In genomic region chr15:98673732-98674131, GRCm38 (mm10) we compare ENCODE assay signal across 20 mouse cellular contexts. TPM values are rescaled to one million over a fixed set of nuclear protein-coding genes. Genes with fewer than 3 reads are reported as not detected.
DNase-seq lines count a peak whose midpoint lies in the region; ATAC-seq and TF ChIP-seq lines count a peak whose summit lies in the region.
"Had no signal": no experiment of that assay in that cellular context is flagged by ENCODE, and none has a peak within 500 bp of the region (broad histone marks: within the 10 kb centered on the region; RNA-seq: fewer than 3 reads in every experiment).

No protein-coding gene starts in this region.

- H3K27me3 ChIP-seq in hindbrain, embryonic 14.5 days (ENCODE audit: control insufficient read depth, insufficient read depth, low read length): no peaks in the 10 kb centered on the region
- no peaks in the 10 kb centered on the region for H3K27me3 ChIP-seq in midbrain, embryonic 14.5 days (ENCODE audit: control insufficient read depth, insufficient read depth, low read length)
- H3K27me3 ChIP-seq in neural tube, embryonic 15.5 days (replicated peaks): no peaks in the 10 kb centered on the region

- ATAC-seq in hindbrain, embryonic 14.5 days (ENCODE audit: low FRiP score): no peak
- ATAC-seq in midbrain, embryonic 14.5 days (ENCODE audit: low FRiP score, low TSS enrichment): no peak
- ATAC-seq in neural tube, embryonic 15.5 days (ENCODE audit: low FRiP score): no peak
- no peak for ATAC-seq in cerebellum, adult (ENCODE audit: insufficient number of reproducible peaks, low FRiP score, low TSS enrichment)
- ATAC-seq: lung, postnatal 0 days had no signal

- peaks cover 31% of the 10 kb centered on the region for H3K4me1 ChIP-seq in hindbrain, embryonic 14.5 days (replicated peaks; ENCODE audit: control insufficient read depth, insufficient read depth, low read length)
- peaks cover 37% of the 10 kb centered on the region for H3K4me1 ChIP-seq in midbrain, embryonic 14.5 days (ENCODE audit: control insufficient read depth, insufficient read depth, low read length)
- peaks cover 37% of the 10 kb centered on the region for H3K4me1 ChIP-seq in neural tube, embryonic 15.5 days

- no peak for TF ChIP-seq CTCF in left cerebral cortex, adult 2 months (IDR thresholded peaks at IDR 0.05)

- peak overlapping the region; percentile 70 for H3K27ac ChIP-seq in left cerebral cortex, adult 2 months
- 0 out of 2 replicates have a peak overlapping the region, but pooled peaks have one; percentile 51 for H3K27ac ChIP-seq in hindbrain, embryonic 14.5 days
- H3K27ac ChIP-seq in midbrain, embryonic 14.5 days (replicated peaks; ENCODE audit: low read depth, low read length): peak overlapping the region; percentile 58
- peak overlapping the region; percentile 74 for H3K27ac ChIP-seq in neural tube, embryonic 15.5 days (replicated peaks)
- H3K27ac ChIP-seq: heart, adult 2 months; kidney, postnatal 0 days; limb, embryonic 12.5 days; liver, embryonic 15.5 days had no signal

- DNase-seq in left cerebral cortex, adult 2 months (ENCODE audit: extremely low spot score in 1 of 2, low spot score in 2 of 2): no peak
- DNase-seq in left cerebral cortex, adult 9 months (ENCODE audit: low spot score in 2 of 2): no peak
- DNase-seq in hindbrain, embryonic 14.5 days (ENCODE audit: low spot score): no peak
- DNase-seq in midbrain, embryonic 14.5 days: no peak
- DNase-seq in right cerebral cortex, postnatal 10 days (ENCODE audit: low spot score in 2 of 2): no peak
- DNase-seq in urinary bladder, postnatal 14 days (ENCODE audit: low spot score): no peak
- DNase-seq: adrenal gland, postnatal 36 days; cerebellum, adult 9-10 months; gastrocnemius, postnatal 10 days; heart, adult 2 months; kidney, adult 11 months; thymus, adult 18-20 months had no signal

- 76% methylated on average over 7 of the region's 7 CpGs for WGBS in hindbrain, embryonic 14.5 days
- 79% methylated on average over 7 of the region's 7 CpGs for WGBS in midbrain, embryonic 14.5 days
- WGBS in neural tube, embryonic 15.5 days: 84% methylated on average over 7 of the region's 7 CpGs

- intact Hi-C loops in left cerebral cortex, adult 2 months (cut with DNase I): no loop called here

- H3K4me2 ChIP-seq in hindbrain, embryonic 14.5 days (replicated peaks): peak overlapping the region; percentile 99; the same call in 1 of the 2 replicates
- peak overlapping the region; percentile 99 for H3K4me2 ChIP-seq in midbrain, embryonic 14.5 days (ENCODE audit: low read length)
- H3K4me2 ChIP-seq in neural tube, embryonic 15.5 days: peak overlapping the region; percentile 84
- H3K4me2 ChIP-seq: heart, embryonic 15.5 days; limb, embryonic 12.5 days; liver, embryonic 15.5 days had no signal

- no peak overlapping the region for H3K4me3 ChIP-seq in left cerebral cortex, adult 2 months
- H3K4me3 ChIP-seq in hindbrain, embryonic 14.5 days (replicated peaks; ENCODE audit: low read length): no peak overlapping the region
- H3K4me3 ChIP-seq in midbrain, embryonic 14.5 days (replicated peaks; ENCODE audit: low read depth, low read length): no peak overlapping the region
- H3K4me3 ChIP-seq in neural tube, embryonic 15.5 days (replicated peaks): no peak overlapping the region
- H3K4me3 ChIP-seq: heart, adult 2 months; heart, embryonic 15.5 days; limb, embryonic 12.5 days; liver, embryonic 15.5 days had no signal

- no peak overlapping the region for H3K9ac ChIP-seq in hindbrain, embryonic 14.5 days
- peak overlapping the region; percentile 60; the same call in 1 of the 2 replicates for H3K9ac ChIP-seq in midbrain, embryonic 14.5 days (replicated peaks; ENCODE audit: low read length)
- no peak overlapping the region for H3K9ac ChIP-seq in neural tube, embryonic 15.5 days (replicated peaks)
- H3K9ac ChIP-seq: heart, embryonic 15.5 days; limb, embryonic 12.5 days; liver, embryonic 15.5 days had no signal

- H3K9me3 ChIP-seq in hindbrain, embryonic 14.5 days (ENCODE audit: control insufficient read depth, low read length): no peaks in the 10 kb centered on the region
- no peaks in the 10 kb centered on the region for H3K9me3 ChIP-seq in midbrain, embryonic 14.5 days (ENCODE audit: control insufficient read depth, low read length)
- no peaks in the 10 kb centered on the region for H3K9me3 ChIP-seq in neural tube, embryonic 15.5 days (replicated peaks)
- H3K9me3 ChIP-seq: heart, embryonic 15.5 days; limb, embryonic 12.5 days; liver, embryonic 15.5 days had no signal

- no peaks in the 10 kb centered on the region for H3K36me3 ChIP-seq in hindbrain, embryonic 14.5 days (replicated peaks; ENCODE audit: control insufficient read depth, insufficient read depth)
- H3K36me3 ChIP-seq in midbrain, embryonic 14.5 days (ENCODE audit: control insufficient read depth, insufficient read depth, low read length): peaks cover 6% of the 10 kb centered on the region; the same call in 1 of the 2 replicates
- 0 out of 2 replicates have a peak, but pooled peaks cover 4% of the 10 kb centered on the region for H3K36me3 ChIP-seq in neural tube, embryonic 15.5 days
- H3K36me3 ChIP-seq: heart, embryonic 15.5 days; limb, embryonic 12.5 days; liver, embryonic 15.5 days had no signal

RNA-seq across cellular contexts. Expression of gene Rnd1, which starts 3.5 kb away (rescaled TPM):
- 10 to 100 TPM; 27.4 to 27.7 TPM for total RNA-seq in left cerebral cortex, adult 2 months (2021)
- 6.0 and 6.1 TPM in 2 replicates for polyA plus RNA-seq in hindbrain, embryonic 14.5 days (2014; fragmentation: Nextera tagmentation; extraction: Ambion mirVana)
- polyA plus RNA-seq in midbrain, embryonic 14.5 days (2014; fragmentation: Nextera tagmentation; extraction: Ambion mirVana): 7.4 and 9.2 TPM in 2 replicates
- 9.4 and 11.3 TPM in 2 replicates for polyA plus RNA-seq in neural tube, embryonic 15.5 days (2015; fragmentation: Nextera tagmentation; extraction: Ambion mirVana)

RNA-seq across cellular contexts. Expression of gene Ddx23, which starts 11.0 kb away (rescaled TPM):
- 10 to 100 TPM; 84.4 to 90.2 TPM for total RNA-seq in left cerebral cortex, adult 2 months (2021)
- 22.5 and 24.2 TPM in 2 replicates for polyA plus RNA-seq in hindbrain, embryonic 14.5 days (2014; fragmentation: Nextera tagmentation; extraction: Ambion mirVana)
- 17.7 and 24.9 TPM in 2 replicates for polyA plus RNA-seq in midbrain, embryonic 14.5 days (2014; fragmentation: Nextera tagmentation; extraction: Ambion mirVana)
- 20.6 and 21.0 TPM in 2 replicates for polyA plus RNA-seq in neural tube, embryonic 15.5 days (2015; fragmentation: Nextera tagmentation; extraction: Ambion mirVana)

RNA-seq across cellular contexts. Expression of gene Ccdc65, which starts 34.3 kb away (rescaled TPM):
- total RNA-seq in left cerebral cortex, adult 2 months (2021): 10 to 100 TPM; 11.2 TPM
- polyA plus RNA-seq in hindbrain, embryonic 14.5 days (2014; fragmentation: Nextera tagmentation; extraction: Ambion mirVana): 5.6 and 6.6 TPM in 2 replicates
- 5.7 and 6.3 TPM in 2 replicates for polyA plus RNA-seq in midbrain, embryonic 14.5 days (2014; fragmentation: Nextera tagmentation; extraction: Ambion mirVana)
- polyA plus RNA-seq in neural tube, embryonic 15.5 days (2015; fragmentation: Nextera tagmentation; extraction: Ambion mirVana): 6.4 and 7.5 TPM in 2 replicates
- total RNA-seq: gastrocnemius, postnatal 10 days; hematopoietic stem cell, adult 5-6 weeks had no signal
- polyA plus RNA-seq: liver, embryonic 15.5 days had no signal

RNA-seq across cellular contexts. Expression of gene Cacnb3, which starts 43.1 kb away (rescaled TPM):
- 100 to 1,000 TPM; 271 to 291 TPM for total RNA-seq in left cerebral cortex, adult 2 months (2021)
- 98.3 and 101 TPM in 2 replicates for polyA plus RNA-seq in hindbrain, embryonic 14.5 days (2014; fragmentation: Nextera tagmentation; extraction: Ambion mirVana)
- polyA plus RNA-seq in midbrain, embryonic 14.5 days (2014; fragmentation: Nextera tagmentation; extraction: Ambion mirVana): 130 and 136 TPM in 2 replicates
- polyA plus RNA-seq in neural tube, embryonic 15.5 days (2015; fragmentation: Nextera tagmentation; extraction: Ambion mirVana): 108 and 128 TPM in 2 replicates
- total RNA-seq: hematopoietic stem cell, adult 5-6 weeks had no signal

RNA-seq across cellular contexts. Expression of gene Fkbp11, which starts 54.3 kb away (rescaled TPM):
- total RNA-seq in left cerebral cortex, adult 2 months (2021): 1 to 10 TPM; 1.9 TPM
- 6.4 and 7.2 TPM in 2 replicates for polyA plus RNA-seq in hindbrain, embryonic 14.5 days (2014; fragmentation: Nextera tagmentation; extraction: Ambion mirVana)
- polyA plus RNA-seq in midbrain, embryonic 14.5 days (2014; fragmentation: Nextera tagmentation; extraction: Ambion mirVana): 1.7 and 3.8 TPM in 2 replicates
- polyA plus RNA-seq in neural tube, embryonic 15.5 days (2015; fragmentation: Nextera tagmentation; extraction: Ambion mirVana): 11.9 and 12.3 TPM in 2 replicates
